Mouse (Mus musculus): ENCODE data around the gene Fstl5.
A peak's percentile ranks its signal among the peaks of the same experiment; 100 is the strongest.
"Not testable (repeated sequence)": the region's sequence is repeated elsewhere in the genome, so short reads cannot be mapped to it uniquely, and the experiment has no call there.

Gene Fstl5

DNA sequence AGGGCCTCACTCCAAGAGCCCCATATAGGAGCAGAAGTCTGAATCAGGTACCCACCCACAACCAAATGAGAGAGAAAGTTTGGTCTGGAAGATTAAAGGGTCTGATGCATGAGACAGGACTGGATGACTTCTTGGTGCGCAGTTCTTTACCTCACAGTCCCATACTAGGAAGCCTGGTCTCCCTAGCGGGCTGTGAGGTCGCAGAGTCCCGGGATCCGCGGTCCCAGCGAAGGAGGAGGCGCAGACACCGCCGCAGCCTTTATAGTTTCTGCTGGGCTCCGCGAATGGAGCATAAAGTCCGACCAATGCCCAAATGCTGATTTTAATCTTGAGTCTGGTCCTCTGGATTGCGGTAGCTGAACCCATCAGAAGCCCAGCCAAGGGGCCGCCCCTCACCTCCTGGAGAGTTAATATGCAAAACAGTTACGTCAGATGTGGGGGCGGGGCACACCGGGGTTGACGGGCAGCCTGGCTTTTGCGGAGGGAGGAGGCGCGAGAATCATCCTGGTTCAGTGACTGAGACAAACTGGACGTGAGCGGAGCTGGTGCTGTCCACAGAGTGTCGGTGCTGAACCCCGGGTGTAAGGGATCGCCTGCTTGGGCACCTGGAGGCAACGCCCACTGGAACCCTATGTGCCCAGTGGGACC is at the start of gene Fstl5:
TSS of gene Fstl5 (plus strand) at position 211 of the 648 bp plus-strand sequence.
- DNase-seq (ENCODE audit: low spot score): peak; percentile 94

DNA sequence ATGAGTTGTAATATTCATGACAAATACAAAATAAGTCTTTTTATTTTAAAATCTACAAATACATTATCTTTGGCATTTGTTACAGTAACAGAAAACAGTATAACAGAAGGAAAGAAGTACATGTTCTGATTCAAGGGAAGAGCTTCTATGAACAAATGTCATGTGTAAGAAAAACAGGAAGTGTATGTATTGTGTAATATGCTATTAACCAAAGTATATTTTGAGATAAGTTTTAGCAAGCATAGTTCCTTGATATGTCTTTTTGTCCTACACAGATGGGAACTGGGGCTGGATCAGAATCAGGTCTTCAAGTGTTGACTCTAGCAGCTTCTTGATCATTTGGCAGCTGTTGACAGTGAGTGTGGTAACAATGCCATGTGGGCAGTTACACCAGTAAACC is 48.5 kb upstream of the Fstl5 start:
- no peak for DNase-seq (ENCODE audit: low spot score)

DNA sequence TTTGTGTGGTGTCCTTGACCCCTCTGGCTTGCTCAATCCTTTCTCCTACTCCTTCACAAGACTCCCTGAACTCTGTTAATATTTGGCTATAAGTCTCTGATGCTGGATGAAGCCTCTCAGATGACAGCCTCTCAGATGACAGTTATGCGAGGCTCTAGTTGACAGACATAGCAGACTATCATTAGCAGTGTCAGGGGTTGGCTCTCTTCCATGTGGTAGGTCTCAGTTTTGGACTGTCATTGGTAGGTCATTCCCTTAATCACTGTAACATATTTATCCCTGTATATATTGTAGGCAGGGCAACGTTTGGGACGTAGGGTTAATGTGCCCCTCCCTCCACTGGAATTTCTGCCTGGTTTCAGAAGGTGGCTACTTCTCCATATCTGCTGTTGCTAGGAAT is 22.9 kb upstream of the Fstl5 start:
- no peak for DNase-seq (ENCODE audit: low spot score)

DNA sequence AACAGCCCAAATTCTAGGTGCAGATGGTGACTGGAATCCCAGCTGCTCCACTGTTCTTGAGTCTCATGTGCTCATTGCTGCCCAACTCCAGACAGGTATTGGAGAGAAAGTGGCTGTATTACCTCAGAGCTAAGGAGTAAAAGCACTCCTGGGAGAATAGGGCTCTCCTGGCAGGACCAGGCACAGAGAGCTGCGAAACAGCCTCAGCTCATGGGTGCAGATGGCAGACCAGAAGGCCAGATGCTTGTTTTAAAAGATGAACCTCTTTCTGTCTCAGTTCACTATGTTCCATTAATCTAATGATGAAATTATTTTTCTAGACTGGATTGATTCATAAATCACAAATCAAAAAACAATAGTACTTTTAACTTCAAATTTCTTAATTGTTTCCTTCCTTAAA is 12.1 kb upstream of the Fstl5 start:
- no peak for DNase-seq (ENCODE audit: low spot score)

DNA sequence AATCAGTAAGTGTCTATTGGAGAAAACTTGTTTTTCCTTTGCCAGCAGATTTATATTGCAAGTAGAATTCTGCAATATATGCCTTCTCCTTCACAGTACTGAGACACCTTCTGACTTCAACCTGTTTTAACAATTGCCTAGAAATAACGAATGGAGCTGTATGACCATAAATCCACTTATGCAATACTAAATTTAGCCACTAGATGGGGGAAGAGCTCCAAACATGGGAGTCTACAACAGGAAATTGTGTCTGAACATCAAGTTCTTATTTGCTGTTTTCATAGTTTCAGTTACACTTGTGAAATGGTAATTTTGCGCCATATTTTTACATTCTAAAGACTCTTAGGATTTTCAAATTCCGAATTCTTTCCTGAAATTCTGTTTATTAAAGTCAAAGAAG is 6.2 kb upstream of the Fstl5 start:
- peak; percentile 84 for DNase-seq (ENCODE audit: low spot score)

DNA sequence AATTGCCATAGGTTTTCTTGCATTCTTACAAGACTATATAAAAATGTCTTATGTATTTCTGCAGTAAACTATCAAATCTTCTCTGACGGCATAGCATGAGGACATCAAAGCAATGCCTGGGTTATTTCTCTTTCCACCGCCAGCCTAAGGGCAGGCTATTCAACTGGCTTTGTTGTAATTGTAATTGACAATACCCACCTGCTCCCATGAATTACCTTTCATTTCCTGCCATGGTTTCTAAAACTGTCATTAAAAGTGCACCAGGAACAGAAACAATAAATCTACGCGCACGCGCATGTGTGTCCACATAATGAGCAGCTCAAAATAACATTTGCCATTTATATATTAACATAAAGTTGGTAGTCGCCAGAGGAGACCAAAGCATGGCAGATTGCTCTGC is 1.2 kb upstream of the Fstl5 start:
- no peak for DNase-seq (ENCODE audit: low spot score)

DNA sequence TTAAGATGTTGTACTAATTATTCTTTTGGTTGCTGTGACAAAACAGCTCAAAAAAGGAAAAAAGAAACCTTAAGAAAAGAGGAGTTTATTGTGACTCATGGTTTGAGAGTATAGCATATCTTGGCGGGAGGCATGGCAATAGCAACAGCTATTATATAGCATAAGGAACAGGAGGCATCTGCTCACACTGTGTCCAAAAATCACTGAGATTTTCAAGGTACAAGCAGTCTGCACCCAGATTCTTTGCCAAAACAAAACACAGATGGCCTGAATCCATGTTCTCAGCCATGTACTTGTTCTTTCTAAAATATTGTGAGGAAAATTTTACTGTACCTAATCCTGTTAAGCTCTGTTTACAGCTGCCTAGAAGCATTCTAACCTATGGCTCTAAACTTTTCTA is 66.4 kb downstream of the Fstl5 start:
- no peak for DNase-seq (ENCODE audit: low spot score)

DNA sequence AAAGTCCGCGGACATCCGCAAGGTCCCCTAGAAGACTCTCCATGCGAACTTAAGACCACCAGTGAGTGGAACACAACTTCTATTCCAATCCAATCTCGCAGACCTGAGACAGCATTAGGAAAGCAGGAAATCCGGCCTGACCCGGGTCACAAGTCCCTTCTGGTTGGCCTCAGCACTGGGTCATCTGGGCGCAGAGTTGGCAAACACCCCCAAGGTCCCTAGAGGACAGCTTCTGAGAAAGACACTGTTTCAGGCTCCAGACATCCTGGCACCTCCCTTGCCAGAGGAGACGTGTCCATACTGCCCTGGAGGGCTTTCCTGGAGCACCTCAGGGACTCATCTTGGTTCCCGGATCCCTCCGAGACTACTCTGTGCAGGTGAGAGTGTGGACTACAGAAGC is 73.8 kb downstream of the Fstl5 start:
- DNase-seq (ENCODE audit: low spot score): no peak

DNA sequence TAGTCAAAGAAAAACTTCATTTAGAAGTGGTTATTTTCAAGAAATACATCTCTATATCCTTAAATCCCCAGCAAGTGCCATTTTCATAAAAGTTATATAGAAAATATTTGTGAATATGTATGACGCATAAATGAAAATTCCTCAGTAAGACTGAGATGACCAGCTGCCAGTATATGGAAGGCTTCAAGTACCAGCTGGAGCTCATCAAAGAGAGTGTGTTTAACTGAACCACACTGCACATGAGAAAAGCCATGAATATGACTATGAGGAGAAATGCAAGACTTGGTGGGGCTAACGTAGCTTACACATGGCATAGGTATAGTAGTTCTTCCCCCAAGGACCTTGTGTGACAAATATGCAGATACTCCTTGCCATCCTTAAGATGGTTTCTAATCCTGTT is 164.8 kb downstream of the Fstl5 start:
- DNase-seq (ENCODE audit: low spot score): no peak

DNA sequence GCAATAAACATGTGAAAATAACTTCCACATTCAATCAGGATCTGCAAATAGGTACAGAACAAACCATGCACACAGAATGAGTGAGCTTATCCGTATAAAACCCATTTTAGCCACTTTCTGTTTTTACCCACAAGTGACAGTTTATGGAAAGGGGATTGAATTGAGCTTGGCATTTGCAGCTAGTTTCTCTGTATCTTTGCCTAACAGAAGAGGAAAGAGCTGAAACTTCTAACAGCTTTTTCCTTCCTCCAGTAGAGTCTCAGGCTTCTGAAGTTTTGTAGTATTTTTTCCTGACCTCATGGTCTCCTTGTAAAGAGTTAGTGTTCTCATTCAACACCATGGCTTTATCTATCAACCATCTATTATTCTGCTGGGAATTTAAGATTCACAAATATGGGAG is 177.3 kb downstream of the Fstl5 start:
- DNase-seq (ENCODE audit: low spot score): no peak

DNA sequence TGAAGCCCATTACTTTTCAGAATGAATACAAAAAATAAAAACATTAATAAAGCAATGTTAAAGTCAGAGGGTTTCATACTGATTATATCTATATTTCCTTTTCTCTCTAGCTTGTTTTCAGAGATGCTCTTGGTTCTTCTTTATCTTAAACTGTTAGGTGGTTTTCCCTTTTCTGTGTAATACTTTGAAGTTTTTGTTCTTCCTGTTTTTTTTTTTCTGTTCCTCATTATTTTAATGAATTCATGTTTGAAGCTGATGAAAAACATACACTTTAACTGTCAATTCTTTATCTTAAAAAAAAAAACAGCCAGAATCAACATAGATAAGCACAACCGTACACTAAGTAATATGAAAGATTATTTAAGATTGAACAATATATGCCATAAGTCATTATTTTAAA is 218.9 kb downstream of the Fstl5 start:
- DNase-seq (ENCODE audit: low spot score): no peak

DNA sequence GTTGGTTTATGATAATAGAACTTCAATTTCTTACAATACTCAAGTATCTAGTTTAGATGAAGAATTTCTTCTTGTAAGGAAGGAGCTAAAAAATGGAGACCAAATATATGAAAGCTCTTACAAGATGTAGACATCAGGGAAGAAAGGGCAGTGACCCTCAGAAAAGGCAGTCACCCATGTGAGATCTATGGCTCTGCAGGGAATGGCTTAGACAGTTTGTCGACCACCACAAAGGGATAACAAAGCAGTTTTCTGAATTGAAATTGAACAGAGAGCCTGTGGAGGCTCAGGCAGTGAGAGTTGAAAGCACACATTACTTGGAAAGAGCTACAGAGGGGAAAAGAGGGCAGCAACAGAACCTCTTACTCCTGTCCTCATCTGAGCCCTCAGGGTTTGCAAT is 220.3 kb downstream of the Fstl5 start:
- peak; percentile 55 for DNase-seq (ENCODE audit: low spot score)

DNA sequence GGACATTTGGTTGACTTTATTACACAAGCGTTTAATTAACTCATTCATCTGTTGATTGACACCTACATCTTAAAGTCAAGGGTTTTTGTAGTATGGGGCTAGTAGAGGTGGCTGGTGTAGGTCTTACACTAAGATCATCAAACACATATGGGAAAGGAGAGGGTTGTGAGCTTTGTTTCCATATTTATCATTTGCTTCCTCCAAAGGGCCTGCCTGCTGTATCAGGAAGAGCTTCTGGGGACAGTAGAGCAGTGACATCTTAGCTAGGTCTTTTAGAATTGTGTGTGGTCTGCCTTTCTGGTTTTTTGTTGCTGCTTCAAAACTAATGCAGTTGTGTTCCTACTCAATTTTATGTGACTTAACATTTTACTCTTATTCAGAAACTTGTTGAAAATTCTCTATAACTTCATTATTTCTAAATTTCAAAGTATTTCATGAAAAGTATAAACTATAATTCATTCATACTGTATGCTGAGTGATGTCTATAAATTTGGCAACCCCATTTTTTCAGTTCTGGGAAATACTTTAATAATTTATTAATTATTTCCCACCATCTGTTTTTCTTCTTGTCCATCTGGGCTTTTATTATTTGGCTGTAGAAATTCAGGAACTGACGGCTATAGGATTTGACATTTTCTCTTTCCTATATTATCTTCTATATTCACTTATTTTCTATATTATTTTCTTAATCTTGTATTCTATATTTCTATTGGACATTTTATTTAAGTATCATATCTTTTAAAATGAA is 227.1 kb downstream of the Fstl5 start:
- DNase-seq (ENCODE audit: low spot score): no peak

DNA sequence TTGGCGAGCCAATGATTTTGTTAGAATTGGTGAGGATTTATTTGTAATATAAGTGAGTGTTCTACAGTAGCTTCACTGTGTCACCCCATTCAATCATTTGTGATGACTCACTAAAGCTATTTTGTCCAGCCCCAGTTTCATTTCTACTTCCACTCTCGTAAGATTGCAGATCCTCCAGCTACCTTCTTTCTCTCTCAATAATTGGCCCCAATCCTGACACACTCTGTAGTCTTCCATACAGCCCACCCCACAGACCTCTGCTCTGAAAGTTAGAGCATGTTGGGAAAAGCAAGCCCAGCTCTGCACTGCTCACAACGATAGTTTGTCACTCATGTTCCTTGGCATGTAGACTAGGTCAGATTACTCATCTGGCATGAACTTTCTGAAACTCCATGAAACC is 242.9 kb downstream of the Fstl5 start:
- DNase-seq (ENCODE audit: low spot score): no peak

DNA sequence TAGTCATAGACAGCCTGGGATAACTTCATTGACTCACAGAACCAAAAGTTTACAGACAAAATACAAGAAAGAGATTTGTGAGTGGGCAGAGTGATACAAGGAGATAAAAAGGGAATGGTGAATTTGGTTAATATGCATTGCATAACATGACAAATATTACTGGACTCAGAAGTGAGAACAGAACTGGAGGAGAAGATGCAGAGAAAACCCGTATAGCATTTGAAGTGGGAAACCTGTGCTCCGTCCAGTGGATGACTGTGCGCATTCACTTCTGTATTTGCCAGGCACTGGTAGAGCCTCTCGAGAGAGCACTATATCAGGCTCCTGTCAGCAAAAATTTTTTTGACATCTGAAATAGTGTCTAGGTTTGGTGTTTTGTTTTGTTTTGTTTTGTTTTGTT is 245.5 kb downstream of the Fstl5 start:
- no peak for DNase-seq (ENCODE audit: low spot score)

DNA sequence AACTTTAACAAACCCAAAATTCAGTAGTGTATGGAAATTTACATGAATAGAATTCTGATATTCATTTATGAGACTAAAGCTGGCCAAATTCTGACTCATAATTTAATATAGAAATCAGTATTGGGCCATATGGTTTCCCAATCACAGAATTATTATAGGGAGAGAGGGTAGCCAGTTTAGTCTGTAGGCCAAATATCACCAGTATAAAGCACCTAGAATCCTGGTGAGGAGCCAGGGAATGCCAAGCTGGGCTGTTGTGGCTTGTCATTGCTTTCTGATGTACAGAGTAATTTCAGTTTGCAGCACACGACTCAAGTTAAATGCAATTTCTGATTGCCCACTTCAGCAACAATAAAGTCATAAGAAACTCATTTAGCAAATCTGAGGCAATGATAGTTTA is 248.4 kb downstream of the Fstl5 start:
- no peak for DNase-seq (ENCODE audit: low spot score)

DNA sequence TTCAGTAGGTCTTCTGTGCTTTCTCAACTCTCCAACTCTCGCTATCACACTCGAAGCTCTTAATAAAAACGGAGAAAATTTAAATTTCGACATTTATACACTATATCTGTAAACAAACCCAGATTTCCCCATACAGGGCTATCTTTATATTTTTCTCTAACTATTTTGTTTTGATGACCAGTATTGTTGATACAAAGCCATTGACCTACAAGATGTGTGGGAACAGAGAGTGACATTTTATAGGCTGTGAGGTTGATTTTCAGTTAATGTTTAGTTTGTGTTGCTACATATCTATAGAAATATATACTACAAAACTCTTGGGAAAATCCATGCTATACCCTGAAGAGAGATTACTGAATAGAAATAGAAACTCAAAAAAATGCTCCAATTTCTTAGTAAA is 262.9 kb downstream of the Fstl5 start:
- DNase-seq (ENCODE audit: low spot score): no peak

DNA sequence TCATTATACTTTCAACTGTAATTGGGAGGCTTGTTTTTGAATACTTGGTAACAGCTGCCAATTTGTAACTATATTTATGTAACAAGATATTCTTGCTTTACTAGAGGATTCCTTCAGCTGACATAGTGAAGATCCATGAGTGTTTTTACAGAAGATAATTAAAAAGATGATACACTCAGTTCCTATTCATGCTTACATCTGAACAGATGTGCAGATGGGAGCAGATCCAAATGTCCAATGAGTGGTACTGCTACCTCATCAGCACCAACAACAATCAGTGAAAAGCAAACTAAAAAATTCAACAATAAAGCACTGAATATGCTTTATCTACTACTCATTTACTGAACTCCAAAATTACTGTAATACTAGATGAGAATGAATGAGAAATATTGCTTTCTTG is 292.9 kb downstream of the Fstl5 start:
- DNase-seq (ENCODE audit: low spot score): no peak

DNA sequence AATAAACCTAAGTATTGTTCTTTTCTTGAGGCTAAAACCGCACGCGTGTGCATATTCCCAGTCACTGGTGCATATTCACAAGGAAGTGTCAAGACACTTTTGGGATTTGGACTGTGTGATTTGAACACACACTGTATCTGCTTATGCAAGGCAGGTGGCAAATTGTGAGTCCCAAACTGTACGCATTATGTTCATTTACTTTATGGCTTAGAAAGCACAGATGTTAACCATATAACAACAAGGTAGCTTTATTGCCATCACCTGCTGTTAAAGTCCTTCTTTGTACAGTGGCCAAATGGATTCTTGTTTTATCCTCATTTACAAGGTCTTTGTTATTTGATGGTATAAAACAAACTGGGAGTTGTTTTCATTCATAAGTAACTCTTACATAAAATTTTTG is 295.8 kb downstream of the Fstl5 start:
- no peak for DNase-seq (ENCODE audit: low spot score)

DNA sequence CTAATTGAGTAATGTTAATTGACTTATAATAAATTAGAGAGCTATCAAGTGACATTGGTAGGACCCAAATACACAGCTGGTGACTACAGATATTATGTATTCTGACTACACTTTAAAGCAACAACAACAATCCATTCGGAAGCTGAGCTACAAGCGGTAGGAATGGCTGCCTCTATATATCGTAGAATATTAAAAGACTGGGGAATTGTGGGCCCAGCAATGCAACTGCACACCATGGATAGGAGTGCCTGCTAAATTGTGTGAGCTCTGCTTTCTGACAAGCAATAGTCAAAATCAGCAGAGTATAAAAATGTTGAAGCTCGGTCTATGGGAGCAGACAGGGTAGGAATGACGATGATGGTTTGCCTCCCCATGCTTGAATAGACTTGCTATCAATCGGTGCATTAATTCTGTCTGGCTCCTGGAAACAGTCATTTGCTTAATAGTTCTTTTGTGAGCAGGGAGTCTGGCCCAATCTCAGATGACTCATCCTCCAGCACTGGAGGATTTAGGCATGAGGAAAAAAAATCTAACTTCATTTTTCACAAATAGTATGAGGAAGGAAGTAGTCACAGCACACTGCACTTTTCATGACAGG is 354.8 kb downstream of the Fstl5 start:
- DNase-seq (ENCODE audit: low spot score): no peak

DNA sequence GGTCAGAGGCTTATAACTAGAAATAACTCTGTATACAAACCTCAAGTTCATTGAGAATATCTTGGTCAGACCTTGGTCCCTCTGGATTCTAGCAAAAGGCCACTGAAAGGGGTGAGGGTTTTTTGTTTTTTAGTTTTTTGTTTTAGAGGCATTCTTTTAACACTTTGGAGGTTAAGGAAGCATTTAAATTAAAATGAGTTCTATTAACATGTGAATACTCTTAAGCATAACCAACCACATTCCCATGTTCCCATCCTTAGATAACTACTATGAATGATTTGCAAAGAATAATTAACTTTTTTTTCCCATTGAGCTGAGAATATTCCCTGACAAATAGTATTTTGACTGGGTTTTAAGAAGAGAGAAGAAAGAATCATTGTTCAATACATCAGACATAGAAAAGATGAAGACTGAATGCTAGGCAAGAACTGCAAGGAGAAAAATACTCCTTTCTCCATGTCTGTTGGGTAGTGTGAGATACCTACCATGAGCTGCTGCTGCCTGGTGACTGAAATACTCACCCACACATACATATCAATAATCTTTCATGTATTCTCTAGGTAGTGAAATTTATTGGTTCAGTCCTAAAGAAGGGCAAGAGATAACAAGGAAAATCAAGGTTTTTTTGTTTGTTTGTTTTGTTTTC is 393.3 kb downstream of the Fstl5 start:
- DNase-seq (ENCODE audit: low spot score): no peak

DNA sequence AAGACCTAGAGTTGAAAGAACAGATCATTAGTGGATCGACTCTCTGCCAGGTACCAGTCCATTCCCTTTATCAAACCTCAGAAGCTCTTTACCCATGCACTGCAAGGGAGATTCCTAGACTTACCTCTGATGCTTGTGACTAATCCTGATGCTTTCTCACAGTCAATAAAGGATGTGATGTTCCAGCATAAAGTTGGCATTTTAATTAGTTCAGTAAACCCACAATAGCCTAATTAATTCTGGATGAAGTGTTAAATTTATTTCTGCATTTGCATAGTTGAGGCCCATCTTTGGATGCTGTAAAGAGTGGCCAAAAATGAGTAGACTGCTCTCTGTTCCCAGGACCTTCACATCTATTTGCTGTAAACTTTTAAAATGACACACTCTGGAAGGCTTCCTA is 394.1 kb downstream of the Fstl5 start:
- DNase-seq (ENCODE audit: low spot score): no peak

DNA sequence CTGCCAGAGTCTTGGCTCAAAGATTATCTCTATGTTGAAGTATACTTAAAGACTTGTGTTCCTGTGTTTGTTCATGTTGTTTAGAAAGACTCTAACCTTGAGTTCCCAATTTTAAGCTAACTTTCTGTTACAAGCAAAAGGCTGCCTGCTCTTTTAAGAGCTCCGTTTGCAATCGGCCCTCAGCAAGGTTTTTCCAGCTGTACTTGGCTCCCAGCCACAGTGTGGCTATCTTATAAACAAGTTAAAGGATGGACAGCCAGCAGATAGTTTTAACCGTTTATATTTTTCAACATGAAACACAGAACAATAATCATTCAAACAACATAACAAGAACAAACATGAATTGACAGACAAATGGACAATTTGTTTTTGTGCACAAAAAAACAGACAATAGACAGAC is 433.8 kb downstream of the Fstl5 start:
- not testable (repeated sequence) for DNase-seq (ENCODE audit: low spot score)
